Comparison of ENCODE assay signal across 29 mouse cellular contexts in genomic region chr11:102019736-102020135, GRCm38 (mm10). TPM values are rescaled to one million over a fixed set of nuclear protein-coding genes. Genes with fewer than 3 reads are reported as not detected.
DNase-seq lines count a peak whose midpoint lies in the region; ATAC-seq lines count a peak whose summit lies in the region.
"Had no signal": no experiment of that assay in that cellular context is flagged by ENCODE, and none has a peak within 500 bp of the region (broad histone marks: within the 10 kb centered on the region; RNA-seq: fewer than 3 reads in every experiment).

No protein-coding gene starts in this region.

- H3K4me3 ChIP-seq in forebrain, embryonic 15.5 days = no peak overlapping the region
- no peak overlapping the region for H3K4me3 ChIP-seq in forebrain, embryonic 12.5 days (replicated peaks)
- H3K4me3 ChIP-seq: heart, adult 2 months; heart, embryonic 10.5 days; heart, embryonic 13.5 days had no signal

- 0 out of 2 replicates have a peak overlapping the region, but pooled peaks have one; percentile 7 for H3K27ac ChIP-seq in forebrain, embryonic 15.5 days (replicated peaks)
- H3K27ac ChIP-seq in forebrain, embryonic 12.5 days = no peak overlapping the region
- H3K27ac ChIP-seq: heart, adult 2 months; heart, embryonic 10.5 days; heart, embryonic 13.5 days; hindbrain, embryonic 14.5 days; hindbrain, postnatal 0 days had no signal

- no peak for ATAC-seq in forebrain, embryonic 15.5 days (replicated peaks)
- no peak for ATAC-seq in forebrain, embryonic 12.5 days (ENCODE audit: low FRiP score)
- ATAC-seq: hindbrain, postnatal 0 days; inflammation-experienced regulatory T-cells, adult 6 months; intestine, postnatal 0 days; Patski had no signal

- H3K9me3 ChIP-seq in forebrain, embryonic 15.5 days = no peaks in the 10 kb centered on the region
- no peaks in the 10 kb centered on the region for H3K9me3 ChIP-seq in forebrain, embryonic 12.5 days
- H3K9me3 ChIP-seq: heart, embryonic 10.5 days; heart, embryonic 13.5 days had no signal

- H3K9ac ChIP-seq in forebrain, embryonic 15.5 days (replicated peaks) = no peak overlapping the region
- H3K9ac ChIP-seq in forebrain, embryonic 12.5 days = no peak overlapping the region
- H3K9ac ChIP-seq: heart, embryonic 13.5 days; hindbrain, embryonic 14.5 days had no signal

- H3K27me3 ChIP-seq in forebrain, embryonic 15.5 days = no peaks in the 10 kb centered on the region
- H3K27me3 ChIP-seq in forebrain, embryonic 12.5 days = no peaks in the 10 kb centered on the region
- H3K27me3 ChIP-seq: Patski had no signal

- H3K4me2 ChIP-seq in forebrain, embryonic 15.5 days (replicated peaks) = no peak overlapping the region
- no peak overlapping the region for H3K4me2 ChIP-seq in forebrain, embryonic 12.5 days
- H3K4me2 ChIP-seq: heart, embryonic 13.5 days; hindbrain, embryonic 14.5 days had no signal

- peaks cover 19% of the 10 kb centered on the region for H3K36me3 ChIP-seq in forebrain, embryonic 15.5 days
- peaks cover 65% of the 10 kb centered on the region for H3K36me3 ChIP-seq in forebrain, embryonic 12.5 days (replicated peaks)

- H3K4me1 ChIP-seq in forebrain, embryonic 15.5 days = peaks cover 15% of the 10 kb centered on the region
- peaks cover 8% of the 10 kb centered on the region for H3K4me1 ChIP-seq in forebrain, embryonic 12.5 days

- DNase-seq in cerebellum, postnatal 25 days = peak; percentile 31 to 49
- no peak for DNase-seq in cerebellum, postnatal 4 days (ENCODE audit: low spot score in 2 of 2)
- peak; percentile 51 for DNase-seq in retina, postnatal 1 day
- no peak for DNase-seq in retina, embryonic 14.5 days (ENCODE audit: low spot score)
- DNase-seq: adrenal gland, postnatal 10 days; adrenal gland, postnatal 36 days; cerebellum, adult 11 months; cerebellum, adult 2 months; cerebellum, adult 9-11 months; cerebellum, postnatal 36 days; gastrocnemius, postnatal 10 days; gastrocnemius, postnatal 36 days; heart, adult 2 months; heart, postnatal 14 days; heart, postnatal 4 days had no signal

- WGBS in forebrain, embryonic 15.5 days = 31% methylated on average over 9 of the region's 9 CpGs
- WGBS in forebrain, embryonic 12.5 days = 63% methylated on average over 9 of the region's 9 CpGs

RNA-seq across cellular contexts. Expression of gene Mpp3, which starts 8.5 kb away (rescaled TPM):
- 46.2 and 48.5 TPM in 2 replicates for polyA plus RNA-seq in forebrain, embryonic 15.5 days (2015; fragmentation: Nextera tagmentation; extraction: Ambion mirVana)
- 35.7 and 37.6 TPM in 2 replicates for polyA plus RNA-seq in forebrain, embryonic 12.5 days (2016; fragmentation: Nextera tagmentation; extraction: Ambion mirVana)

RNA-seq across cellular contexts. Expression of gene Cd300lg, which starts 21.6 kb away (rescaled TPM):
- 0.11 and 0.34 TPM in 2 replicates for polyA plus RNA-seq in forebrain, embryonic 15.5 days (2015; fragmentation: Nextera tagmentation; extraction: Ambion mirVana)
- 0.17 and 0.23 TPM in 2 replicates for polyA plus RNA-seq in forebrain, embryonic 12.5 days (2016; fragmentation: Nextera tagmentation; extraction: Ambion mirVana)
- polyA plus RNA-seq: Patski had no signal

RNA-seq across cellular contexts. Expression of gene Dusp3, which starts 32.9 kb away (rescaled TPM):
- 11.0 and 13.0 TPM in 2 replicates for polyA plus RNA-seq in forebrain, embryonic 15.5 days (2015; fragmentation: Nextera tagmentation; extraction: Ambion mirVana)
- 9.0 and 9.8 TPM in 2 replicates for polyA plus RNA-seq in forebrain, embryonic 12.5 days (2016; fragmentation: Nextera tagmentation; extraction: Ambion mirVana)

RNA-seq across cellular contexts. Expression of gene Cfap97d1, which starts 35.7 kb away (rescaled TPM):
- polyA plus RNA-seq in forebrain, embryonic 15.5 days (2015; fragmentation: Nextera tagmentation; extraction: Ambion mirVana) = not detected in 2 replicates
- polyA plus RNA-seq in forebrain, embryonic 12.5 days (2016; fragmentation: Nextera tagmentation; extraction: Ambion mirVana) = not detected in 2 replicates
- polyA plus RNA-seq: cerebellum, adult 2 months; embryonic facial prominence, embryonic 11.5 days; embryonic facial prominence, embryonic 14.5 days; forebrain, embryonic 11.5 days; heart, adult 2 months; heart, embryonic 10.5 days; heart, embryonic 13.5 days; heart, embryonic 16.5 days; hindbrain, embryonic 11.5 days; hindbrain, embryonic 14.5 days; hindbrain, postnatal 0 days; inflammation-experienced regulatory T-cells, adult 6 months; intestine, postnatal 0 days; Patski had no signal

RNA-seq across cellular contexts. Expression of gene Sost, which starts 52.9 kb away (rescaled TPM):
- not detected in 2 replicates for polyA plus RNA-seq in forebrain, embryonic 15.5 days (2015; fragmentation: Nextera tagmentation; extraction: Ambion mirVana)
- 0.09 and 0.15 TPM in 2 replicates for polyA plus RNA-seq in forebrain, embryonic 12.5 days (2016; fragmentation: Nextera tagmentation; extraction: Ambion mirVana)
- polyA plus RNA-seq: embryonic facial prominence, embryonic 11.5 days; embryonic facial prominence, embryonic 14.5 days; forebrain, embryonic 11.5 days; hindbrain, embryonic 14.5 days; inflammation-experienced regulatory T-cells, adult 6 months; intestine, postnatal 0 days; Patski had no signal

Comparison
In these comparisons a context has a peak if more than half of its experiments do, and no peak if none do; other contexts are left out.
1. DNase-seq: peak in cerebellum, postnatal 25 days (2 of 2) and retina, postnatal 1 day (single experiment); none in cerebellum, postnatal 4 days (0 of 2) and retina, embryonic 14.5 days (single experiment).